In genomic region chr11:21371122-21371806, GRCm38 (mm10) we compare ENCODE assay signal across 8 mouse cellular contexts. TPM values are rescaled to one million over a fixed set of nuclear protein-coding genes. Genes with fewer than 3 reads are reported as not detected.
DNase-seq lines count a peak whose midpoint lies in the region; ATAC-seq and TF ChIP-seq lines count a peak whose summit lies in the region.

Gene Ugp2 (minus strand): TSS chr11:21371201.

- 7% methylated on average over 38 of the region's 38 CpGs for WGBS in forebrain, embryonic 15.5 days
- WGBS in lung, adult 2 months, result 4% methylated on average over 38 of the region's 38 CpGs

- H3K9me3 ChIP-seq in forebrain, embryonic 15.5 days, result no peaks in the 10 kb centered on the region

- H3K4me3 ChIP-seq in forebrain, embryonic 15.5 days, result peak within 1 kb of the TSS; percentile 66
- peak within 1 kb of the TSS; percentile 90 for H3K4me3 ChIP-seq in lung, adult 2 months (replicated peaks; ENCODE audit: extremely low read depth, low read depth, low read length)

- peaks cover 24% of the 10 kb centered on the region for H3K4me1 ChIP-seq in forebrain, embryonic 15.5 days
- peaks cover 11% of the 10 kb centered on the region for H3K4me1 ChIP-seq in lung, adult 2 months (ENCODE audit: control insufficient read depth, insufficient read depth, low read length)

- no peaks in the 10 kb centered on the region for H3K27me3 ChIP-seq in forebrain, embryonic 15.5 days

- H3K9ac ChIP-seq in forebrain, embryonic 15.5 days (replicated peaks), result peak within 1 kb of the TSS; percentile 65

- ATAC-seq in forebrain, embryonic 15.5 days (replicated peaks), result peak; percentile 99

- no peaks in the 10 kb centered on the region for H3K36me3 ChIP-seq in forebrain, embryonic 15.5 days

- peak within 1 kb of the TSS; percentile 65 for H3K4me2 ChIP-seq in forebrain, embryonic 15.5 days (replicated peaks)

- no peak; the same call in 1 of the 2 replicates for TF ChIP-seq POLR2A in lung, adult 2 months (IDR thresholded peaks at IDR 0.05; ENCODE audit: borderline replicate concordance, extremely low read depth, low read depth, low read length)

- no peak for TF ChIP-seq CTCF in lung, adult 2 months (IDR thresholded peaks at IDR 0.05; ENCODE audit: insufficient read depth, low read length)

- peak within 1 kb of the TSS; percentile 73 for H3K27ac ChIP-seq in forebrain, embryonic 15.5 days (replicated peaks)

- intact Hi-C loops in heart, postnatal 25 days (cut with DNase I), result loop anchor here (2.0 to 5.0 kb wide), 2 partner anchors 30 to 196 kb away; no protein-coding TSS in a partner anchor

- DNase-seq in ES-CJ7 (ENCODE audit: low read depth, low spot score), result peak; percentile 95
- DNase-seq in c-Kit-positive CD71-positive TER-119-positive erythroid progenitor cells, embryonic 14.5 days (ENCODE audit: low spot score), result peak; percentile 89
- DNase-seq in heart, postnatal 25 days (ENCODE audit: low spot score), result peak; percentile 97
- peak; percentile 98 to 99 for DNase-seq in layer of hippocampus, adult 18-20 months (ENCODE audit: low spot score in 2 of 2)
- peak; percentile 98 for DNase-seq in lung, adult 2 months
- peak; percentile 95 for DNase-seq in ovary, adult 18-20 months (ENCODE audit: low spot score)
- peak; percentile 96 for DNase-seq in thymus, postnatal 0 days (ENCODE audit: low spot score)

RNA-seq across cellular contexts. Expression of gene Ugp2, which starts in this region (rescaled TPM):
- 53.6 and 56.1 TPM in 2 replicates for polyA plus RNA-seq in forebrain, embryonic 15.5 days (2015; fragmentation: Nextera tagmentation; extraction: Ambion mirVana)
- total RNA-seq in heart, postnatal 25 days (2021), result 100 to 1,000 TPM; 206 to 224 TPM
- 10 to 100 TPM; 79.9 to 81.5 TPM for total RNA-seq in layer of hippocampus, adult 18-20 months (2021)
- 4.8 and 9.8 TPM in 2 replicates for polyA plus RNA-seq in lung, adult 2 months (2012; rRNA removed)
- polyA plus RNA-seq in thymus, postnatal 0 days (2015; fragmentation: Nextera tagmentation; extraction: Ambion mirVana), result 39.9 and 49.9 TPM in 2 replicates

Comparison
In these comparisons a context has a peak if more than half of its experiments do, and no peak if none do; other contexts are left out.
1. Peak in every context shown above with its lines: DNase-seq, ATAC-seq, H3K4me3 ChIP-seq and H3K27ac ChIP-seq.